Mouse (Mus musculus) left cerebral cortex, postnatal 4 days (tissue): ENCODE data around the gene Krt80. TPM values are rescaled to one million over a fixed set of nuclear protein-coding genes. Genes with fewer than 3 reads are reported as not detected.
"Not testable (repeated sequence)": the region's sequence is repeated elsewhere in the genome, so short reads cannot be mapped to it uniquely, and the experiment has no call there.

Experiments used
- DNase-seq: peaks from one replicate; pipeline ENCODE4 v3.0.0-alpha.2; 2022
- intact Hi-C: fragments of 180-260 bp; cut with DNase I; formaldehyde crosslinking; loops from one replicate; pipeline ENCODE4 v1.15.1; 2025
- total RNA-seq, 2 experiments: library from RNA; stranded (reverse); gene quantifications; 2 replicates each; pipeline ENCODE4 v1.2.3; 2021

Krt80 gene
- total RNA-seq, 2 experiments from 2014 or later, result 0.46 to 0.60 TPM

GRCm38 (mm10) chr15:101352706-101353465 lies 17.1 kb downstream of the Krt80 start:
- DNase-seq, result no peak
- intact Hi-C loops, result no loop called here

DNA sequence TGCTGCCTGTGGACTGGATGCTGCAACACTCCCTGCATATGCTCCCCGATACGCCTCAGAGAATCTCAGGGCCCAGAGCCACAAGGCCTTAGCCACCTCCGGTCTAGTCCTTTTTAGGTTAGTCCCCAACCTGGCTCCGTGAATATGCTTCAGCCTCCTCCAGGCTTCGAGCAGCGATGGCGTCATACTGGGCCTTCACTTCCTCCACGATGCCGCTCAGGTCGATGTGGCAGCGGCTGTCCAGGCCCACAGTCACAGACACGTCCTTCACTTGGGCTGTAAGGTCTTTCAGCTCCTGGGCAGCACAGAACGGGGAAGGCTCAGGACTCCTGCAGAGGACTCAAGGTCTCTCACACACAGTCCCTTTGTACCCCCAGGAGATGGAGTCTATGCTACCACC lies 17.9 kb downstream of the Krt80 start:
- no peak for DNase-seq
- intact Hi-C loops, result no loop called here

GRCm38 (mm10) chr15:101341797-101342515 lies 28.0 kb downstream of the Krt80 start:
- intact Hi-C loops, result loop anchor here (5.0 to 10.0 kb wide), 2 partner anchors 163 to 640 kb away; no protein-coding TSS in a partner anchor
- DNase-seq, result peak; percentile 34

DNA sequence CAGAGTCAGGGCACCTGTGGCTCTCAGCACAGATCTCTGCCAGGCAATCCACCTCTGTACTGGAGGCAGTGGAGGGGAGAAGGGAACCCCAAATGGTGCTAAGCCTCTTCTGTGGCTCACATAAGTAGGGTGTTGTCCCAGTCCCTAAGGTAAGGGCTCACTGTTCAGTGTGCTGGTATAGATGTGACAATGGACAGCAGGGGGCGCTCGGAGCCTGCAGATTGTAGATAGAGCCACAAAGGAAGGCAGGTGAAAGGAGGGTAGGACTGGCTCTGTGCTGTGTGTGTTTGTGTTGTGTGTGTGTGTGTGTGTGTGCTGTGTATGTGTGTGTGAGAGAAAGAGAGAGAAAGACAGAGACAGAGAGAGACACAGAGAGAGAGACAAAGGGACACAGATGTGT lies 30.4 kb downstream of the Krt80 start:
- DNase-seq, result peak; percentile 92
- intact Hi-C loops, result loop anchor here (5.0 kb wide), 4 partner anchors 183 to 728 kb away; no protein-coding TSS in a partner anchor

GRCm38 (mm10) chr15:101338359-101338758 lies 31.6 kb downstream of the Krt80 start:
- DNase-seq, result no peak
- intact Hi-C loops, result loop anchor here (5.0 kb wide), 4 partner anchors 184 to 729 kb away; no protein-coding TSS in a partner anchor

DNA sequence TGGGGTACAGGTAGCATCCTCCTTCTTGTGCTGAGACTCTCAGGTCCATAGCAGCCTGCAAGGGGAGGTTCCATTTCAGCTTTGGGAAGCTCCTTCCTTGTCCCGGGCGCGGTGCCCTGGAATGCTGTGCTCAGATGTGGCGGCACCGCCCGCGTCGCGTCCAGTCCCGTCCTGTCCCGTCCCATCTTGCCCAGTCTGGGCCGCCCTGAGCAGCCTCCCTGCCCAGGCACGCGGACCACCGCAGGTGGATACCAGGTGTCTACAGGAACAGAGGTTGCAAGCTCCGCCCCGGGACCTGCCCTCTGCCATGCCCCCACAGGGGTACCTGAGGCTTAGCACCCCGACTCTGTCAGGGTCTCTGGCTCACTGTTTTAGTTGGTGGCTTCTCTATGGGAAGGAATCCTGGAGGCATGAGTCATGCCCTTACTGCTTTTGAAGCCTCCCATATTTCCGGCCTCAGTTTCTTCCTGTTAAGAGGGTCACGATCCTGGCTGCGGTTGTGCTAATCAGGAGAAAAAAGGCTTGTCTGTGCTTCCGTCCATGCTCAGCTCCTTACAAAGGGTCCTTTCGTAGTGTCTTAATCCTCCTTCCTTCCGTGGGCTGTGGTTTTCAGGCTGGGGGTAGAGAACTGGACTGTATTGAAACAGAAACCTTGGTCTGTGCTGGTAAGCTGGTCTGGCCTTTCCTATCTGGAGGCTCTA lies 33.3 kb downstream of the Krt80 start:
- DNase-seq, result no peak
- intact Hi-C loops, result loop anchor here (5.0 kb wide), 4 partner anchors 186 to 731 kb away; no protein-coding TSS in a partner anchor

- intact Hi-C loops, result no loop called here
- DNase-seq, result no peak
Measured at GRCm38 (mm10) chr15:101333648-101334047, 36.3 kb downstream of the Krt80 start.

GRCm38 (mm10) chr15:101333165-101333564 lies 36.8 kb downstream of the Krt80 start:
- intact Hi-C loops, result no loop called here
- no peak for DNase-seq

DNA sequence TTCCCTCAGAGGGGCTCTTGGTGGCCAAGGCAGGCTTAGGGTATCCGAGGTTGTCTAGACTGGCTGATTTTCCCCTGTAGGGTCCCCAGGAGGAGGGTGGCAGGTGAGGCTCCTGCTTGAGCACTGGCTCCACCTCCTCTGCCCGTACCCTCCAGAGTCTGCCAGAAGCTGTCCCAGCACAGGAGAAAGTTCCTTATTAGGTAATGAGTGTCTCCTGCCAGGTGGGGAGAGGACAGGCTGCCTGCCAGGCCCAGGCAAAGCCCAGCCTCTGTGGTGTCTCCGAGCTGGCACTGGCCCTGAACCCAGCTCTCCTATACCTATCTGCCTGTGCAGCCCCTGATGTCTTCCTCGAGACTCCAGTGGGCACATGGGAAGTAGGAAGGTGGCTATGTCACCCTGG lies 37.6 kb downstream of the Krt80 start:
- intact Hi-C loops, result no loop called here

GRCm38 (mm10) chr15:101331090-101331489 lies 38.9 kb downstream of the Krt80 start:
- no peak for DNase-seq
- intact Hi-C loops, result no loop called here

More for the DNA sequence above, 37.6 kb downstream of the Krt80 start:
- DNase-seq, result no peak

DNA sequence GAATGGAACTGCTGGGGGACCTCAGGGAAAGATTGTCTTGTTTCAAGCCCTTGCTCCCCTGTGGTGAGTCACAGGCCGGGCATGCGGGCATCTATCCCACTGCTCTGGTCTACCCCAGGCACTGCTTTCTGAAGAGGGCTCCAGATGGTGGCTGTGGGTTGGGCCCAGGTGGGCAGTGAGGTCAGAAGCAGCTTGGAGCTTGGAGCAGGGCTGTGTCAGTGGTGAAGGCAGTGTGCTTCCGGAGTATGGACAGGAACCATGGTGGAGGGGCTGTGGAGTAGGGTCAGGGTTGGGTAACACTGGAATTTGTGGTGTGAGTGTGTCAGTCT lies 40.4 kb downstream of the Krt80 start:
- DNase-seq, result no peak
- intact Hi-C loops, result loop anchor here (5.0 kb wide), 1 partner anchor 653 kb away; no protein-coding TSS in a partner anchor

DNA sequence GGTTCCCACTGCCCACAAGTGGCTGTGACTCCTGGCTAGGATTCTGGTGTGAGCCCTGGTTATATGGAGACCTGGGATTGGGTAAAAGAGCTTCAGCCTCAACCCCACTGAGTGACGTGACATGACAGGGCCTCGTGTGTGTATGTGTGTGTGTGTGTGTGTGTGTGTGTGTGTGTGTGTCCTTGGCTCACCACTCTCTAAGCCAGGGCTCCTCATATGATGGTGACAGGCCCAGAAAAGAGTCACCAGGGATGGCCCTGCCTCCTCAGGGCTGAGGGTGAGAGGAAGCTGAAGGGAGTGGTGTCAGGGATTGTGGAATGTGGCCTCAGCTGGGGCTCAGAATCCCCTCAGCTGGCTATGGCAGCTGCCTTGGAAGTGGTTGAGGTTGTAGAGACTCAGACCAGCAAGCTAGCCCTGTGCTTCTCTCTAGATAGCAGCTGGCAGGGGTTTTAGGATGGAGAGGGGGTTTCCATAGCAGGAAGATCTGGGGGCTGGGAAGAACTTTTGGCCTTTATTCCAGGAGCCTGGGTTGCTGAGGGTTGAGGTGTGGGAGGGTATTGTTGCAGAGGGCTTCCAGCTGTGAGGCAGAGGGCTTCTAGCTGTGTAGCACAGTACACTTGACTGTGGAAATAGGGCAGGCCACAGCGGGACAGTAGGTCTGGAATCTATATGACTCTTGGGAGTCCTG lies 40.9 kb downstream of the Krt80 start:
- intact Hi-C loops, result loop anchor here (5.0 kb wide), 1 partner anchor 653 kb away; no protein-coding TSS in a partner anchor

DNA sequence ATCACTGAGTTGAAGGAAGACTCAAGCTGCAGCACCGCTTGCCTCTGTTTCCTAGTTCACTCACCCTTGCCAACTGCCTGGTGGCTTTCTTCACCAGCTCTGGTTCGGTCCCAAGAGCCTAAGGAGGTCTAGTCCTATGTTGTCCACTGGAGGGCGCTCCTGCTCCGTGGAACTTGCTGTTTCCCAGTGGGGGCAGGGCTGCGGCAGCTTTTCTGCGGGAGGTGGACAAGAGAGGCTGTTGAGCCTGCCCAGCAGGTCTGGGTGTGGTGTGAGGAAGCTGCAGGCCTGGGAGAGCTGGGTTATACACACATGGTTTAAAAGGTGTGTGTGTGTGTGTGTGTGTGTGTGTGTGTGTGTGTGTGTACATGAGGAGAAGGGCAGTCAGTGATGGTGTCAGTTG lies 42.7 kb downstream of the Krt80 start:
- intact Hi-C loops, result loop anchor here (5.0 kb wide), 1 partner anchor 655 kb away; no protein-coding TSS in a partner anchor
- peak; percentile 89 for DNase-seq

More for the DNA sequence above, 40.9 kb downstream of the Krt80 start:
- no peak for DNase-seq

DNA sequence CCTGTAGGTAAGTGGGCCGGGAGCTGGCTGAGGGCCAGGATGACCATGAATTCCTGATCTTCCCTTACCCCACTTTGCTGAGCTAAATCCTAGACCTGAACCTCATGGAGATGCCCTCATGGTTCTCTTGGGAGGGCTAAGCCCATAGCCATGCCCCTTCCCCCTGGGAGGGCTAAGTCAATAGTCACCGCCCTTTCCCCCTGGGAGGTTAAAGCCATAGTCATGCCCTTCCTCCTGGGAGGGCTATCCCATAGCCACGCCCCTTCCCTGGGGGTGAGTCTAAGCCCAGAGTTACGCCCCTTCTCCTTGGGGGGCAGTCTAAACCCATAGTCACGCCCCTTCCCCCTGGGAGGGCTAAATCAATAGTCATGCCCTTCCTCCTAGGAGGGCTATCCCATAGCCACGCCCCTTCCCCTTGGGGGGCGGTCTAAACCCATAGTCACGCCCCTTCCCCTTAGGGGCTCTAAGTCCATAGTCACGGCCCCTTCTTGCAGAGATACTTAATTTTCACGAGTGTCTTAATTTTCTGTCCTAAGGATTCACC lies 43.9 kb downstream of the Krt80 start:
- intact Hi-C loops, result loop anchor here (5.0 kb wide), 1 partner anchor 656 kb away; no protein-coding TSS in a partner anchor
- no peak for DNase-seq

DNA sequence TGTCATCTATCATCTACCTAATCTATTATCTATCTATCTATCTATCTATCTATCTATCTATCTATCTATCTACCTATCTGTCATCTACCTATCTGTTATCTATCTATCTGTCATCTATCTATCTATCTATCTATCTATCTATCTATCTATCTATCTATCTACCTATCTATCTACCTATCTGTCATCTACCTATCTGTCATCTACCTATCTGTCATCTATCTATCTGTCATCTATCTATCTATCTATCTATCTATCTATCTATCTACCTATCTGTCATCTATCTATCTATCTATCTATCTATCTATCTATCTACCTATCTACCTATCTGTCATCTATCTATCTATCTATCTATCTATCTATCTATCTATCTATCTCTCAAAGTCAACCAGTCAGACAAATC lies 45.6 kb downstream of the Krt80 start:
- DNase-seq, intact Hi-C loops: not testable (repeated sequence)

- no peak for DNase-seq
- intact Hi-C loops, result no loop called here
Measured at GRCm38 (mm10) chr15:101323511-101323910, 46.5 kb downstream of the Krt80 start.

- intact Hi-C loops, result no loop called here
Measured at GRCm38 (mm10) chr15:101322640-101323039, 47.3 kb downstream of the Krt80 start.

GRCm38 (mm10) chr15:101322106-101322505 lies 47.9 kb downstream of the Krt80 start:
- DNase-seq, result no peak
- intact Hi-C loops, result no loop called here

More at GRCm38 (mm10) chr15:101322640-101323039, 47.3 kb downstream of the Krt80 start:
- no peak for DNase-seq

- intact Hi-C loops, result no loop called here
Measured at GRCm38 (mm10) chr15:101321126-101321525, 48.8 kb downstream of the Krt80 start.

GRCm38 (mm10) chr15:101320618-101321041 lies 49.3 kb downstream of the Krt80 start:
- no peak for DNase-seq
- intact Hi-C loops, result no loop called here

More at GRCm38 (mm10) chr15:101321126-101321525, 48.8 kb downstream of the Krt80 start:
- no peak for DNase-seq
